Mouse (Mus musculus) midbrain, embryonic 10.5 days (tissue): ENCODE results near the gene Eif2s1. TPM values are rescaled to one million over a fixed set of nuclear protein-coding genes. Genes with fewer than 3 reads are reported as not detected.
"Not testable (repeated sequence)": the region's sequence is repeated elsewhere in the genome, so short reads cannot be mapped to it uniquely, and the experiment has no call there.

ENCODE experiments used
- DNase-seq: peaks from one replicate; pipeline ENCODE4 v3.0.0-alpha.2; 2017; ENCODE audit warnings: low spot score
- H3K27ac ChIP-seq: fragments of 300-500 bp; sonication (generic); replicated peaks from 2 replicates; pipeline ENCODE4 v1.5.1; 2016; ENCODE audit warnings: mild to moderate bottlenecking
- H3K27me3 ChIP-seq: fragments of 300-500 bp; sonication (generic); 2 replicates; pipeline ENCODE4 v1.6.1; 2016; ENCODE audit warnings: low read depth, mild to moderate bottlenecking; ENCODE audit not compliant: poor library complexity, severe bottlenecking
- H3K36me3 ChIP-seq: fragments of 300-500 bp; sonication (generic); 2 replicates; pipeline ENCODE4 v1.6.1; 2016; ENCODE audit warnings: mild to moderate bottlenecking, moderate library complexity
- H3K4me1 ChIP-seq: fragments of 300-500 bp; sonication (generic); 2 replicates; pipeline ENCODE4 v1.6.1; 2016
- H3K4me3 ChIP-seq: fragments of 300-500 bp; sonication (generic); 2 replicates; pipeline ENCODE4 v1.5.1; 2016; ENCODE audit warnings: mild to moderate bottlenecking, moderate library complexity
- H3K9me3 ChIP-seq: fragments of 300-500 bp; sonication (generic); replicated peaks from 2 replicates; pipeline ENCODE4 v1.6.1; 2016; ENCODE audit warnings: mild to moderate bottlenecking
- WGBS: fragments of 180-500 bp; shearing (Covaris S2); methylation state at CpG from one replicate; pipeline ENCODE4 v1.1.7; 2016; 5-methylcytosine and 5-hydroxymethylcytosine counted together
- polyA plus RNA-seq: library from polyadenylated mRNA; unstranded; fragments of >200 nt; fragmentation: Nextera tagmentation; extraction: Ambion mirVana; gene quantifications from 2 replicates; pipeline ENCODE4 v1.2.1, GENCODE M21; 2016

Gene Eif2s1
- polyA plus RNA-seq, 1 experiment from 2014 or later: 310 TPM

- H3K36me3 ChIP-seq: no peaks in the 10 kb centered on the region
- no peak overlapping the region for H3K4me3 ChIP-seq
- H3K27me3 ChIP-seq: peaks cover 8% of the 10 kb centered on the region
- peaks cover 11% of the 10 kb centered on the region for H3K4me1 ChIP-seq
- H3K9me3 ChIP-seq: no peaks in the 10 kb centered on the region
- H3K27ac ChIP-seq: no peak overlapping the region
- WGBS: 38% methylated on average over 16 of the region's 16 CpGs
- peak; percentile 53 for DNase-seq
Observed at GRCm38 (mm10) chr12:78919079-78919712, 57.6 kb downstream of the Eif2s1 start.

- no peak overlapping the region for H3K4me3 ChIP-seq
- H3K9me3 ChIP-seq: no peaks in the 10 kb centered on the region
- H3K27me3 ChIP-seq: no peaks in the 10 kb centered on the region
- H3K4me1 ChIP-seq: peaks cover 11% of the 10 kb centered on the region
- 80% methylated on average over 4 of the region's 4 CpGs for WGBS
- H3K27ac ChIP-seq: no peak overlapping the region
- H3K36me3 ChIP-seq: no peaks in the 10 kb centered on the region
- no peak for DNase-seq
Observed at GRCm38 (mm10) chr12:78921421-78921820, 59.8 kb downstream of the Eif2s1 start.

DNA sequence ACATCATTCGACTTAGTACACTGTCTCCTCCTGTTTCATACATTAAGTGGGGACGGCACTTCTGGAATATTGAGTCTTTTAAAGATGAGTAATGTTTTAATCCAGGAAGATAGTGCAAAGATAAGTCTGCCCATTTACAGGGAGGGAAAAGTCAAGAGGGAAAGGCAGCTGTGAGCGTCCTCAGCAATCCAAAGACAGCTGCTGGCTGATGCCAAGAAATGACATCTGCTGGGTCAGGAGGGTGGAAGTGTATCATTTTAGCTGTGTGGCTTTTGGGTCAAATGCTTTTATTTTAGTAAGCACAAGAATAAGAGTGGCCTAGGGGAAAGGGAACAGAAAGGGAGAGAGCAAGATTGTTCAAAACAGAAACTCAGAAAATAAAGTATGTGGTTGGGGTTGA is 60.4 kb downstream of the Eif2s1 start:
- DNase-seq: no peak
- Histone ChIP-seq H3K27me3 (no peaks in the 10 kb centered on the region), H3K27ac (no peak overlapping the region), H3K9me3 (no peaks in the 10 kb centered on the region), H3K4me1 (peaks cover 11% of the 10 kb centered on the region), H3K4me3 (no peak overlapping the region), H3K36me3 (no peaks in the 10 kb centered on the region)
- WGBS: 86% methylated on average over 3 of the region's 3 CpGs

- H3K9me3 ChIP-seq, H3K4me3 ChIP-seq, DNase-seq, H3K27me3 ChIP-seq, H3K27ac ChIP-seq, H3K36me3 ChIP-seq: not testable (repeated sequence)
- H3K4me1 ChIP-seq: peaks cover 11% of the 10 kb centered on the region
Observed at GRCm38 (mm10) chr12:78922977-78923376, 61.4 kb downstream of the Eif2s1 start.

DNA sequence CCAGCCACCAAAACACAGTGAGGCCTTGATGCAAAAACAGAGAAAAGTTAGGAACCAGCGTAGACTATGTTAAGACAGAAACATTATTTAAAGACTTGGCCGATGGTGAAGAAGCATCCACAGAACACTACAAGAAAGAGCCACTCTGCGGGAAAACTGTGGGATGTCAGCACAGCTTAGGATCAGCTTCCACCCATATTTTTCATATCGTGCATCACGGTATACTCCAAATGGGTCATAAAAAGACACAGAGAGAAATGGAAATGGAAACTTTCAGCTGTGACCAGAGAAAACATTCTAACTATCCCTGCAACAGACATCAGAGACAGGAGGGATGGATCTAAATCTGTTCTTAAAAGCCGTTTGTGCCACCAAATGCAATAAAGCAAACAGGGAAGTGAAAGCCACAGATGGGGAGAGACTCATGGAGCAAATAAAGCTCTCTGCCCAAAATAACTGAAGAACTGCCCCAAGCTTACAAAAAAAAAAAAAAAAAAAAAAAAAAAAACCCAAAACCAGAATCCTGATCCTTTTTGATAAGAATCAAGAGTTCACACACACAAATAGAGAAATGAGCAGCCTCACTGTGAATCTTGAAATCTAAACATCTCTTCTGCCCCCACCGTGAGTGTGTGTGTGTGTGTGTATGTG is 62.0 kb downstream of the Eif2s1 start:
- Histone ChIP-seq H3K4me3 (no peak overlapping the region), H3K27me3 (no peaks in the 10 kb centered on the region), H3K36me3 (no peaks in the 10 kb centered on the region), H3K27ac (no peak overlapping the region), H3K9me3 (no peaks in the 10 kb centered on the region), H3K4me1 (peaks cover 7% of the 10 kb centered on the region)
- DNase-seq: no peak
- 92% methylated on average over 7 of the region's 7 CpGs for WGBS

DNA sequence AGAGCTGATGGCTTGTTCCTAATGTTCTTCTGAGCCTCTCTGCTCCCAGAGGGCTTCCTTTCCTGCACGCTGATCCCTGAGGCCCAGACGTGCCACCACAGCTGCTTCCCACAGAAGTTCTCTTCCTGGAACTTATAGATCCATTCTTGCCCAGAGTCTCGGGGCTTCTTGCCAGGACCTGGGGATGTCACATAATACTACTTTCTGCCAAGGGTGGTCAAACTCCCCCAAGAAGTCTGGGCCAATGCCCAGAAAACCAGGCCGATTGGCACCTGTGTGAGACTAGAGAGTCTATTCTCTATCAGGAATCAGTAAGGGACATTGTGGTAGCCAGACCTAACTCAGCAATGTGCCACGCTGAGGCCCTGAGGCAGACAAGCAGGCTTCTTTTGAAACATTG is 65.7 kb downstream of the Eif2s1 start:
- no peaks in the 10 kb centered on the region for H3K4me1 ChIP-seq
- DNase-seq: no peak
- H3K36me3 ChIP-seq: no peaks in the 10 kb centered on the region
- H3K27ac ChIP-seq: no peak overlapping the region
- WGBS: 81% methylated on average over 5 of the region's 5 CpGs
- H3K4me3 ChIP-seq: no peak overlapping the region
- H3K27me3 ChIP-seq: no peaks in the 10 kb centered on the region
- H3K9me3 ChIP-seq: no peaks in the 10 kb centered on the region

DNA sequence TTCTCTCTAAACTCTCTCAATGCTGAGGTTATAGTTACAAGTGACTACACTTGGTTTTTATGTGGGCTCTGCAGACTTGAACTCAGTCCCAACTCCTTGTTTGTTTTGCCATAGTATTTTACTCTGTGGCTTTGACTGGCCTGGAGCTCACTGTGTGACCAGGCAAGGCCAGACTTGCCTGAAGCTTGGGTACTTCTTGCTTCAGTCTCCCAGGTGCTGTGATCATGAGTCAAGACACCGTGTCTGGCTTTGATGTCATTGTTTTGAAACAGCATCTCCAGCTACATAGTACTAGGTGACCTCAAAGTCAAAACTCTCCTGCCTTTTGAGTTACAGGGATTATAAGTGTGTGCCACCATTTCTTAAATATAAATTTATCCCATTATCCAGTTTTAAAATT is 68.3 kb downstream of the Eif2s1 start:
- Histone ChIP-seq H3K27ac (no peak overlapping the region), H3K9me3 (no peaks in the 10 kb centered on the region), H3K4me1 (no peaks in the 10 kb centered on the region), H3K27me3 (no peaks in the 10 kb centered on the region), H3K36me3 (no peaks in the 10 kb centered on the region), H3K4me3 (no peak overlapping the region)
- DNase-seq: no peak
- WGBS: 83% methylated on average over 1 of the region's 1 CpGs

- H3K4me1 ChIP-seq: no peaks in the 10 kb centered on the region
- H3K9me3 ChIP-seq: no peaks in the 10 kb centered on the region
- H3K27ac ChIP-seq: no peak overlapping the region
- no peak for DNase-seq
- H3K4me3 ChIP-seq: no peak overlapping the region
- no peaks in the 10 kb centered on the region for H3K36me3 ChIP-seq
- H3K27me3 ChIP-seq: no peaks in the 10 kb centered on the region
- WGBS: 76% methylated on average over 4 of the region's 4 CpGs
Observed at GRCm38 (mm10) chr12:78936494-78936893, 74.9 kb downstream of the Eif2s1 start.

Other genes starting within 250 kb of the Eif2s1 start
- not detected in 2 replicates for gene Fam71d, start 170.3 kb upstream of the Eif2s1 start, polyA plus RNA-seq
- gene Mpp5, start 112.9 kb upstream of the Eif2s1 start, polyA plus RNA-seq: 29.8 and 30.3 TPM in 2 replicates
- gene Atp6v1d, start 181 bp upstream of the Eif2s1 start, polyA plus RNA-seq: 71.1 and 80.0 TPM in 2 replicates
- 2.0 and 2.2 TPM in 2 replicates for gene Plek2, start 45.1 kb downstream of the Eif2s1 start, polyA plus RNA-seq
- 5.3 and 6.1 TPM in 2 replicates for gene Tmem229b, start 145.8 kb downstream of the Eif2s1 start, polyA plus RNA-seq
- gene Plekhh1, start 167.3 kb downstream of the Eif2s1 start, polyA plus RNA-seq: 7.9 and 8.4 TPM in 2 replicates
- gene Pigh, start 227.8 kb downstream of the Eif2s1 start, polyA plus RNA-seq: 32.3 and 36.8 TPM in 2 replicates